Mouse (Mus musculus) myocyte (in vitro differentiated cells): ENCODE results near the gene Dnah2. TPM values are rescaled to one million over a fixed set of nuclear protein-coding genes. Genes with fewer than 3 reads are reported as not detected.

Source experiments
- H3K27me3 ChIP-seq: one replicate; pipeline ENCODE4 v1.6.1; 2011; ENCODE audit not compliant: control insufficient read depth, insufficient read depth, insufficient read length
- H3K36me3 ChIP-seq: one replicate; pipeline ENCODE4 v1.6.1; 2011; ENCODE audit not compliant: control insufficient read depth, insufficient read depth
- H3K4me2 ChIP-seq: one replicate; pipeline ENCODE4 v1.6.1; 2011; ENCODE audit warnings: low read depth, control low read depth
- H3K4me3 ChIP-seq: one replicate; pipeline ENCODE4 v1.5.1; 2011; ENCODE audit warnings: mild to moderate bottlenecking, control low read depth, moderate library complexity
- H3K79me2 ChIP-seq: one replicate; pipeline ENCODE4 v1.6.1; 2011; ENCODE audit not compliant: control insufficient read depth, insufficient read depth
- H3ac ChIP-seq: one replicate; pipeline ENCODE4 v1.6.1; 2011; ENCODE audit not compliant: control insufficient read depth, insufficient read length
- CEBPB ChIP-seq: IDR thresholded peaks from 2 replicates; pipeline ENCODE4 v1.6.1; 2011; ENCODE audit warnings: mild to moderate bottlenecking, moderate library complexity; ENCODE audit not compliant: poor library complexity, insufficient read depth, severe bottlenecking
- E2F4 ChIP-seq: IDR thresholded peaks from one replicate; pipeline ENCODE4 v1.6.1; 2011; ENCODE audit warnings: mild to moderate bottlenecking, control low read depth, moderate library complexity; ENCODE audit not compliant: insufficient read depth
- MAX ChIP-seq: IDR thresholded peaks from one replicate; pipeline ENCODE4 v1.6.1; 2011; ENCODE audit warnings: low read depth, mild to moderate bottlenecking, control low read depth
- MYOD1 ChIP-seq, 3 experiments: IDR thresholded peaks; one replicate each; pipeline ENCODE4 v1.6.1; 2011; ENCODE audit warnings: control low read depth in 2 of 3, low read depth in 2 of 3, mild to moderate bottlenecking in 2 of 3, moderate library complexity in 1 of 3; ENCODE audit not compliant: insufficient read length in 2 of 3, control insufficient read depth in 1 of 3
- MYOG ChIP-seq, 3 experiments: IDR thresholded peaks; one replicate each; pipeline ENCODE4 v1.6.1; 2011; ENCODE audit warnings: control low read depth in 2 of 3, low read depth in 2 of 3, mild to moderate bottlenecking in 2 of 3; ENCODE audit not compliant: insufficient read length in 2 of 3, control insufficient read depth in 1 of 3, insufficient read depth in 1 of 3
- POLR2A ChIP-seq: IDR thresholded peaks from one replicate; pipeline ENCODE4 v1.6.1; 2011; ENCODE audit warnings: low read depth, mild to moderate bottlenecking, control low read depth, moderate library complexity; ENCODE audit not compliant: insufficient read length
- POLR2AphosphoS2 ChIP-seq: IDR thresholded peaks from one replicate; pipeline ENCODE4 v1.6.1; 2011; ENCODE audit warnings: low read depth, control low read depth; ENCODE audit not compliant: insufficient read length
- REST ChIP-seq: IDR thresholded peaks from one replicate; pipeline ENCODE4 v1.6.1; 2011; ENCODE audit warnings: mild to moderate bottlenecking, control low read depth, moderate library complexity; ENCODE audit not compliant: insufficient read depth, insufficient read length
- SRF ChIP-seq: IDR thresholded peaks from one replicate; pipeline ENCODE4 v1.6.1; 2011; ENCODE audit warnings: low read depth; ENCODE audit not compliant: control insufficient read depth, insufficient read length
- TCF12 ChIP-seq: IDR thresholded peaks from one replicate; pipeline ENCODE4 v1.6.1; 2011; ENCODE audit warnings: mild to moderate bottlenecking, control low read depth; ENCODE audit not compliant: poor library complexity, insufficient read depth, severe bottlenecking
- TCF3 ChIP-seq: IDR thresholded peaks from one replicate; pipeline ENCODE4 v1.6.1; 2011; ENCODE audit warnings: low read depth, control low read depth; ENCODE audit not compliant: insufficient read length
- USF1 ChIP-seq: IDR thresholded peaks from one replicate; pipeline ENCODE4 v1.6.1; 2011; ENCODE audit warnings: low read depth, mild to moderate bottlenecking, control low read depth, moderate library complexity
- polyA plus RNA-seq: library from polyadenylated mRNA; unstranded; fragments of >200 nt; fragmentation: generic; extraction: Trizol; gene quantifications from one replicate; pipeline ENCODE4 v1.2.1, GENCODE M21; 2012; ENCODE audit warnings: missing spikeins

Dnah2 gene
- polyA plus RNA-seq, 1 experiment = 0.24 TPM

DNA sequence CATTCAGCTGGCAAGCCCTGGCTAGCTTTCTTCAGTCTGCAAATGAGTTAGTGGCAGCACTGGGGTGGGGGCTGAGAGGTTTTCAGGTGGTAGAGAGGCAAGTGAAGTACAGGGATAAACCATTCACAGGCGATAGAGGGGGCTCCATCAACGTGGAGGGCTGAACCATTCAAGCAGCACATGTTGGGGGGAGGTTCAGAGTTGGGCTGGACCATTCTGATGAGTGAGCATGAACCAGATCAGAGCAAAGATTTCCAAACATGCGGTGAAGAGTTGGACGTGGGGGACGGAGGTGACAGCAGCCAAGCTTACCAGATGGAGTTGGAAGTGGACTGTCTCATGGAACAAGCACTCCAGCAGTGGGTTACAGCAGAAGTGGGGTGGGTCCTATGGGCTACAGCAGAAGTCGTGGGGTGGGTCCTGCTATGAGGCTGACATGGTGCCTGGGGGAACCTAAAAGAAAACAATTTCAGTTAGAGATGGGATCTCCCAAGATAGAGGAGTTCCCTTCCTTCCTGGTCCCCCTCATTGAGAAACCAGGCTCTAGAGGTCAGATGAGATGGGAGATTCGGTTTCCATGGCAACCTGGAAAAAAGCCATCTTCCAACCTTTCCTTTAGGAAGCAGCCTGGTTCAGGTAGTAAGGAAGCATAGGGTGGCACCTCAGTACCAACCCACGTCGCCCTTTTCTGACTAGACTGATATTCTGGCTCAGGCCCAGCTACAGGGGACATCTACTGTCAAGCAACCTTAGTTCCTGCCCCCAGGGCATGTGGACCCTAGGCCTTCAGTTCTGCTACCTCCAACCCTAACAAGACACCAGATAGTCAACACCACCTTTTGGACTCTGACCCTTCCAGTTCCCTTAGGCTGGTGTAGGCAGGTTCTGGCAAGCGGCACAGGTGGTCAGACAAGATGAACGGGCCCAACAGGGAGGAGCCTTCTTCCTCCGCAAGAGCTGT, 135.4 kb downstream of the Dnah2 start, which contains the start of gene Kdm6b:
Gene Kdm6b (minus strand): TSS at position 455 of the 961 bp plus-strand sequence.
- H3K79me2 ChIP-seq = peaks cover 50% of the 10 kb centered on the region

DNA sequence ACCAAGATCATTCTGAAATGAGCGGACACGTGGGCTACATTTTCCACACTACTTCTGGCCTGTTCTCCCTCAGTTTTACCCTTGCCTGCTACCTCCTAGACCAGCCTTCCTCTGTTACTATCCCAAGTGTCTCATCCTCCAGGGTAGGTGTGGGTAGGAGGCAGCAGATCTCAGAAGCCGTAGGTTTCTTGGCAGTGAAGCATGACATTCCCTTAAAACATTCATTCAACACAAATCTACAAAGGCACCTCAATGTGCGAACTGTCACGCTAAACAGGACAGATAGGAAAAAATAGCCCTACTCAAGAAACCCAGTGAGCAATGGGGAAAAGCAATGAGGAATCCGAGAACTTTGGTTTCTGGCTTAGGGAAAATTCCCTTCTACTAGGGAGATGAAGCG, 136.4 kb downstream of the Dnah2 start:
- TF ChIP-seq TCF3 (no peak), USF1 (no peak), POLR2AphosphoS2 (peak; percentile 41), SRF (no peak), POLR2A (no peak), E2F4 (no peak)
- Histone ChIP-seq H3K36me3 (peaks cover 19% of the 10 kb centered on the region), H3K4me3 (peak overlapping the region; percentile 100), H3ac (peak overlapping the region; percentile 69), H3K79me2 (peaks cover 60% of the 10 kb centered on the region), H3K4me2 (peak overlapping the region; percentile 96), H3K27me3 (no peaks in the 10 kb centered on the region)

More for the DNA sequence above, 135.4 kb downstream of the Dnah2 start, which contains the start of gene Kdm6b:
- H3K36me3 ChIP-seq = peaks cover 13% of the 10 kb centered on the region
- peak within 1 kb of the TSS; percentile 96 for H3K4me2 ChIP-seq
- H3ac ChIP-seq = peak within 1 kb of the TSS; percentile 50
- H3K27me3 ChIP-seq = no peaks in the 10 kb centered on the region
- H3K4me3 ChIP-seq = peak within 1 kb of the TSS; percentile 100
- TF ChIP-seq REST (no peak), POLR2AphosphoS2 (peak; percentile 66), POLR2A (peak; percentile 48), MYOG (IDR thresholded peaks at IDR 0.05; ENCODE audit: control insufficient read depth in 1 of 3, insufficient read depth in 1 of 3, insufficient read length in 2 of 3, low read depth in 2 of 3) (no peak)

DNA sequence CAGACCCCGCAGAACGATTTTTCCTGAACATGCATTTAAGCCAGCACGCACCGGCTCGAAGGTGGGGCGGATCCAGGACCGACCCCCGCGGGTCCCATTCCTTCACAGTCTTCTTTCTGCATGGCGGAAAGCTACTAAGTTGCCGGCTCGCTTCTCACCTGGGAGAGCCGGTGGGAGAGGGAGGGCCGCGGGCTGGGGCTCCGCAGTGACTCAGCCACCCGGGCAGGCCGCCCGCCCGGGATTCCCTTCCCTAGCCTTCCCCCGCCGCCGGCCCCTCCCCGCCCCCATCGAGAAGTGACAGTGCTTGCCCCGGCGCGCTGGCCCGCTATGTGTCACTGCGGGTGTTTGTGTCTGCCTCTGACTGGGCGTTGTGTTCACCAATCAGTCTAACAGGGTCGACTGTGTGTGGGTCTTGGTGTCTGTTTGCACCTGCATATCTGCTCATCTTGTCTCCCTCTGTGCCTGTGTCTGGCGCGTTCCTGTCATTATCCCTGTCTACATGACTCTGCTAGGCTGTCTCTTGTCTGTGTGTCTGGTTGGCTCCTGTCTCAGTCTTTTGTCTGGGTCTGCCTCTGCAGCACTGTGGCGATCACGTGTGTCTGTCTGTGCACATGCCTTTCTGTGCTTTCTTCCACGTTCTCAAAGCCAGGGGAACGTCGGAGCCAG, 137.2 kb downstream of the Dnah2 start:
- Histone ChIP-seq H3K36me3 (peaks cover 26% of the 10 kb centered on the region), H3K79me2 (peaks cover 68% of the 10 kb centered on the region), H3K4me2 (peak overlapping the region; percentile 96), H3K4me3 (peak overlapping the region; percentile 100), H3ac (peak overlapping the region; percentile 69), H3K27me3 (no peaks in the 10 kb centered on the region)
- TF ChIP-seq TCF3 = no peak
- TF ChIP-seq REST = no peak
- TF ChIP-seq CEBPB = no peak
- peak in 1 of 3 experiments; percentile 1 for TF ChIP-seq MYOG (IDR thresholded peaks at IDR 0.05; ENCODE audit: control insufficient read depth in 1 of 3, insufficient read depth in 1 of 3, insufficient read length in 2 of 3, low read depth in 2 of 3)
- TF ChIP-seq USF1 = peak; percentile 39
- peak; percentile 58 for TF ChIP-seq POLR2A
- peak; percentile 78 for TF ChIP-seq POLR2AphosphoS2
- TF ChIP-seq MYOD1 (IDR thresholded peaks at IDR 0.05; ENCODE audit: control insufficient read depth in 1 of 3, insufficient read length in 2 of 3, low read depth in 2 of 3) = peak in 1 of 3 experiments; percentile 22
- no peak for TF ChIP-seq SRF
- no peak for TF ChIP-seq TCF12
- no peak for TF ChIP-seq MAX
- TF ChIP-seq E2F4 = no peak

DNA sequence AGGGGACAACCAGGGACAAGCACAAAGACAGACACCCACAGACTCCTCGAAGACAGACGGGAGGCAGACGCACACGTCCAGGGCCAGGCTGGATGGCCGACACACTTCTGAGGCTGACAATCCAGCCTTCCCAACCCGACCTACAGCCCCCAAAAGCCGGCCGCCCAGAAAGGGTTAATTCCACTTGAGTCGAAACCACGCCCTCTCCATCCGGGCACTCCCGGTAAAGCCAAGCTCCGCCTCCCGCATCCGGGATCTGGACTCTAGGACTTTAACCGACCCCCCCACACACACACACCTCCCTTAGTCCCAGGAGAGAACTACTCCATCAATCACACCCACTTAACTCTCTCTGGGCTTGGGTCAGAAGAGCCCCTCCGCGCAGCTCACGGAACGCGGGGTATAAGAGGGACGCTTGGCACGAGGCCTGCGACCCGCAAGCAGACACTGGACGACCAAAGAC, 137.8 kb downstream of the Dnah2 start:
- no peaks in the 10 kb centered on the region for H3K27me3 ChIP-seq
- H3K79me2 ChIP-seq = peaks cover 68% of the 10 kb centered on the region
- H3K4me2 ChIP-seq = peak overlapping the region; percentile 96
- no peak for TF ChIP-seq POLR2AphosphoS2
- TF ChIP-seq E2F4 = no peak
- TF ChIP-seq TCF3 = no peak
- TF ChIP-seq POLR2A = peak; percentile 22
- TF ChIP-seq SRF = no peak
- TF ChIP-seq USF1 = no peak
- no peak for TF ChIP-seq REST
- TF ChIP-seq MYOG (IDR thresholded peaks at IDR 0.05; ENCODE audit: control insufficient read depth in 1 of 3, insufficient read depth in 1 of 3, insufficient read length in 2 of 3, low read depth in 2 of 3) = no peak
- TF ChIP-seq TCF12 = no peak
- peak overlapping the region; percentile 69 for H3ac ChIP-seq
- peak overlapping the region; percentile 100 for H3K4me3 ChIP-seq
- H3K36me3 ChIP-seq = peaks cover 30% of the 10 kb centered on the region
